Mouse (Mus musculus) myocyte (in vitro differentiated cells): ENCODE results near the gene Eno1.

Experiments used
- CEBPB ChIP-seq: IDR thresholded peaks from 2 replicates; pipeline ENCODE4 v1.6.1; 2011; ENCODE audit warnings: mild to moderate bottlenecking, moderate library complexity; ENCODE audit not compliant: poor library complexity, insufficient read depth, severe bottlenecking
- E2F4 ChIP-seq: IDR thresholded peaks from one replicate; pipeline ENCODE4 v1.6.1; 2011; ENCODE audit warnings: mild to moderate bottlenecking, control low read depth, moderate library complexity; ENCODE audit not compliant: insufficient read depth
- MAX ChIP-seq: IDR thresholded peaks from one replicate; pipeline ENCODE4 v1.6.1; 2011; ENCODE audit warnings: low read depth, mild to moderate bottlenecking, control low read depth
- MYOD1 ChIP-seq, 3 experiments: IDR thresholded peaks; one replicate each; pipeline ENCODE4 v1.6.1; 2011; ENCODE audit warnings: control low read depth in 2 of 3, low read depth in 2 of 3, mild to moderate bottlenecking in 2 of 3, moderate library complexity in 1 of 3; ENCODE audit not compliant: insufficient read length in 2 of 3, control insufficient read depth in 1 of 3
- MYOG ChIP-seq, 3 experiments: IDR thresholded peaks; one replicate each; pipeline ENCODE4 v1.6.1; 2011; ENCODE audit warnings: control low read depth in 2 of 3, low read depth in 2 of 3, mild to moderate bottlenecking in 2 of 3; ENCODE audit not compliant: insufficient read length in 2 of 3, control insufficient read depth in 1 of 3, insufficient read depth in 1 of 3
- POLR2A ChIP-seq: IDR thresholded peaks from one replicate; pipeline ENCODE4 v1.6.1; 2011; ENCODE audit warnings: low read depth, mild to moderate bottlenecking, control low read depth, moderate library complexity; ENCODE audit not compliant: insufficient read length
- POLR2AphosphoS2 ChIP-seq: IDR thresholded peaks from one replicate; pipeline ENCODE4 v1.6.1; 2011; ENCODE audit warnings: low read depth, control low read depth; ENCODE audit not compliant: insufficient read length
- REST ChIP-seq: IDR thresholded peaks from one replicate; pipeline ENCODE4 v1.6.1; 2011; ENCODE audit warnings: mild to moderate bottlenecking, control low read depth, moderate library complexity; ENCODE audit not compliant: insufficient read depth, insufficient read length
- SRF ChIP-seq: IDR thresholded peaks from one replicate; pipeline ENCODE4 v1.6.1; 2011; ENCODE audit warnings: low read depth; ENCODE audit not compliant: control insufficient read depth, insufficient read length
- TCF12 ChIP-seq: IDR thresholded peaks from one replicate; pipeline ENCODE4 v1.6.1; 2011; ENCODE audit warnings: mild to moderate bottlenecking, control low read depth; ENCODE audit not compliant: poor library complexity, insufficient read depth, severe bottlenecking
- TCF3 ChIP-seq: IDR thresholded peaks from one replicate; pipeline ENCODE4 v1.6.1; 2011; ENCODE audit warnings: low read depth, control low read depth; ENCODE audit not compliant: insufficient read length
- USF1 ChIP-seq: IDR thresholded peaks from one replicate; pipeline ENCODE4 v1.6.1; 2011; ENCODE audit warnings: low read depth, mild to moderate bottlenecking, control low read depth, moderate library complexity

DNA sequence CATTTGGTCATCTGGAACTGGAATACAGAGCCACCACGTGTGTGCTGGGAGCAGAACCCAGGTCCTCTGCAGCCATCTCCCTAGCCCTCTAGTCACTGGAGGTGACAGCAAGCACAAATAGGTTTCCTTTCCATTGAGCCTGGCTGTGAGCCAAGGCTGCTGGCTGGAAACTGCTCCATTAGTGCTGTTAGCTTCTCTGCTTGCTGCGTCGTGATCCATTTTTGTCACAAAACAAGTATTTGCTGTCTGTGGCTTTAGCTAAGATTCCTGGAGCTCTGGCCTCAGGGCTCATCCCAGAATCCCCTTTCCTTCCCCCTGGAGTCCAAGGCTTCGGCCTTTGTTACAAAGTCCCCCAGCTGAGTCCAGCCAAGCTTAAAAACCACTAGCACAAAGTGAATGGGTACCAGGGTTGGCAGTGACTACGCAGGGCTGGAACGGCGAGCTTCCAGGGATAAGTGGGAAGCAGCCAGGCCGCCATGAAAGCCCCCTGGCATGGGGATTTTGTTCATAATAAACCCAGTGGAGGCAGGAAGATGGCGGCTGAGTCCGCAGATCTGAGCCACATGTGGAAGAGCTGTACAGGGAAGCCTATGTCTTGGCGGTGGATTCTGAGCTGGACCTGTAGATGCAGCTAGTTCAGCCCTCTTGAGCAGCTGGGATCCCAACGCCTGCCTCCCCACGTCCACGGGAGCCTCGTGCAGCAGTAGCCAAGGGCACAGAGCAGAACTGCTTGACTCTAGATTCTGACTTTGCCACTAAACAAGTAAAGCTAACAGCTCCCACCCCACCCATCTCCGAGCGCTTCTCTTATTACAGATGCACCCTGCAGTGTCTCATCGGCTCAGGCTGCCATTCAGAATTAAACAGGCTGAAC, 14.3 kb downstream of the Eno1 start:
- no peak for TF ChIP-seq MYOG (IDR thresholded peaks at IDR 0.05; ENCODE audit: control insufficient read depth in 1 of 3, insufficient read depth in 1 of 3, insufficient read length in 2 of 3, low read depth in 2 of 3)
- peak; percentile 40 for TF ChIP-seq POLR2A
- TF ChIP-seq MAX, result no peak
- peak; percentile 97 for TF ChIP-seq POLR2AphosphoS2
- no peak for TF ChIP-seq CEBPB
- TF ChIP-seq USF1, result no peak
- TF ChIP-seq TCF12, result no peak
- TF ChIP-seq MYOD1 (IDR thresholded peaks at IDR 0.05; ENCODE audit: control insufficient read depth in 1 of 3, insufficient read length in 2 of 3, low read depth in 2 of 3), result no peak
- no peak for TF ChIP-seq SRF
- no peak for TF ChIP-seq TCF3
- no peak for TF ChIP-seq E2F4
- TF ChIP-seq REST, result no peak
